Mouse (Mus musculus): ENCODE data around the gene Wasl. TPM values are rescaled to one million over a fixed set of nuclear protein-coding genes. Genes with fewer than 3 reads are reported as not detected.

Wasl gene
- polyA plus RNA-seq, 1 experiment = 39.3 TPM

GRCm38 (mm10) chr6:24661879-24662278 lies 2.9 kb downstream of the Wasl start:
- Histone ChIP-seq H3K4me1 (ENCODE audit: control insufficient read depth, insufficient read depth, low read length) (peaks cover 16% of the 10 kb centered on the region), H3K36me3 (ENCODE audit: control insufficient read depth, insufficient read depth, low read length) (no peaks in the 10 kb centered on the region; the same call in 1 of the 2 replicates), H3K27ac (ENCODE audit: insufficient read depth, low read depth, low read length) (peak overlapping the region; percentile 49; the same call in 1 of the 2 replicates), H3K27me3 (replicated peaks; ENCODE audit: control insufficient read depth, insufficient read depth, low read length) (no peaks in the 10 kb centered on the region), H3K4me3 (ENCODE audit: insufficient read depth, low read depth, low read length) (no peak overlapping the region)
- 43% methylated on average over 4 of the region's 4 CpGs for WGBS
- DNase-seq = no peak
- TF ChIP-seq CTCF (conservative IDR thresholded peaks at IDR 0.05; ENCODE audit: insufficient read depth, insufficient read length, low read depth, low read length) (no peak), POLR2A (IDR thresholded peaks at IDR 0.05; ENCODE audit: low read depth, low read length) (no peak)

GRCm38 (mm10) chr6:24657647-24658387 lies 7.0 kb downstream of the Wasl start:
- H3K27me3 ChIP-seq (replicated peaks; ENCODE audit: control insufficient read depth, insufficient read depth, low read length) = no peaks in the 10 kb centered on the region
- peaks cover 16% of the 10 kb centered on the region for H3K4me1 ChIP-seq (ENCODE audit: control insufficient read depth, insufficient read depth, low read length)
- 38% methylated on average over 10 of the region's 10 CpGs for WGBS
- TF ChIP-seq CTCF (conservative IDR thresholded peaks at IDR 0.05; ENCODE audit: insufficient read depth, insufficient read length, low read depth, low read length) (no peak), POLR2A (IDR thresholded peaks at IDR 0.05; ENCODE audit: low read depth, low read length) (no peak)
- H3K4me3 ChIP-seq (ENCODE audit: insufficient read depth, low read depth, low read length) = no peak overlapping the region
- no peak overlapping the region for H3K27ac ChIP-seq (ENCODE audit: insufficient read depth, low read depth, low read length)
- H3K36me3 ChIP-seq (ENCODE audit: control insufficient read depth, insufficient read depth, low read length) = no peaks in the 10 kb centered on the region; the same call in 1 of the 2 replicates
- DNase-seq = peak; percentile 42

- Histone ChIP-seq H3K27ac (ENCODE audit: insufficient read depth, low read depth, low read length) (no peak overlapping the region), H3K4me3 (ENCODE audit: insufficient read depth, low read depth, low read length) (no peak overlapping the region), H3K36me3 (ENCODE audit: control insufficient read depth, insufficient read depth, low read length) (no peaks in the 10 kb centered on the region; the same call in 1 of the 2 replicates), H3K27me3 (replicated peaks; ENCODE audit: control insufficient read depth, insufficient read depth, low read length) (no peaks in the 10 kb centered on the region), H3K4me1 (ENCODE audit: control insufficient read depth, insufficient read depth, low read length) (peaks cover 12% of the 10 kb centered on the region)
- DNase-seq = no peak
- TF ChIP-seq CTCF (conservative IDR thresholded peaks at IDR 0.05; ENCODE audit: insufficient read depth, insufficient read length, low read depth, low read length) (no peak), POLR2A (IDR thresholded peaks at IDR 0.05; ENCODE audit: low read depth, low read length) (no peak)
- WGBS = 94% methylated on average over 1 of the region's 1 CpGs
Observed at GRCm38 (mm10) chr6:24656094-24656493, 8.7 kb downstream of the Wasl start.

GRCm38 (mm10) chr6:24651538-24651937 lies 13.3 kb downstream of the Wasl start:
- WGBS = 42% methylated on average over 7 of the region's 7 CpGs
- Histone ChIP-seq H3K27me3 (replicated peaks; ENCODE audit: control insufficient read depth, insufficient read depth, low read length) (no peaks in the 10 kb centered on the region), H3K27ac (ENCODE audit: insufficient read depth, low read depth, low read length) (no peak overlapping the region), H3K36me3 (ENCODE audit: control insufficient read depth, insufficient read depth, low read length) (no peaks in the 10 kb centered on the region), H3K4me1 (ENCODE audit: control insufficient read depth, insufficient read depth, low read length) (peaks cover 3% of the 10 kb centered on the region; the same call in 1 of the 2 replicates), H3K4me3 (ENCODE audit: insufficient read depth, low read depth, low read length) (no peak overlapping the region)
- DNase-seq = peak; percentile 71
- no peak for TF ChIP-seq POLR2A (IDR thresholded peaks at IDR 0.05; ENCODE audit: low read depth, low read length)
- TF ChIP-seq CTCF (conservative IDR thresholded peaks at IDR 0.05; ENCODE audit: insufficient read depth, insufficient read length, low read depth, low read length) = no peak

- Histone ChIP-seq H3K4me1 (ENCODE audit: control insufficient read depth, insufficient read depth, low read length) (peaks cover 3% of the 10 kb centered on the region; the same call in 1 of the 2 replicates), H3K27me3 (replicated peaks; ENCODE audit: control insufficient read depth, insufficient read depth, low read length) (no peaks in the 10 kb centered on the region), H3K4me3 (ENCODE audit: insufficient read depth, low read depth, low read length) (no peak overlapping the region), H3K27ac (ENCODE audit: insufficient read depth, low read depth, low read length) (peak overlapping the region; percentile 60; the same call in 1 of the 2 replicates), H3K36me3 (ENCODE audit: control insufficient read depth, insufficient read depth, low read length) (no peaks in the 10 kb centered on the region)
- 63% methylated on average over 3 of the region's 3 CpGs for WGBS
- DNase-seq = no peak
- TF ChIP-seq CTCF (conservative IDR thresholded peaks at IDR 0.05; ENCODE audit: insufficient read depth, insufficient read length, low read depth, low read length) = no peak
- TF ChIP-seq POLR2A (IDR thresholded peaks at IDR 0.05; ENCODE audit: low read depth, low read length) = no peak
Observed at GRCm38 (mm10) chr6:24650719-24651118, 14.1 kb downstream of the Wasl start.

GRCm38 (mm10) chr6:24648403-24648802 lies 16.4 kb downstream of the Wasl start:
- H3K4me3 ChIP-seq (ENCODE audit: insufficient read depth, low read depth, low read length) = no peak overlapping the region
- 67% methylated on average over 4 of the region's 4 CpGs for WGBS
- TF ChIP-seq POLR2A (IDR thresholded peaks at IDR 0.05; ENCODE audit: low read depth, low read length) (no peak), CTCF (conservative IDR thresholded peaks at IDR 0.05; ENCODE audit: insufficient read depth, insufficient read length, low read depth, low read length) (no peak)

GRCm38 (mm10) chr6:24647103-24647691 lies 17.6 kb downstream of the Wasl start:
- Histone ChIP-seq H3K27ac (ENCODE audit: insufficient read depth, low read depth, low read length) (no peak overlapping the region), H3K4me3 (ENCODE audit: insufficient read depth, low read depth, low read length) (no peak overlapping the region), H3K27me3 (replicated peaks; ENCODE audit: control insufficient read depth, insufficient read depth, low read length) (no peaks in the 10 kb centered on the region), H3K36me3 (ENCODE audit: control insufficient read depth, insufficient read depth, low read length) (no peaks in the 10 kb centered on the region), H3K4me1 (ENCODE audit: control insufficient read depth, insufficient read depth, low read length) (peaks cover 11% of the 10 kb centered on the region)
- TF ChIP-seq CTCF (conservative IDR thresholded peaks at IDR 0.05; ENCODE audit: insufficient read depth, insufficient read length, low read depth, low read length) = no peak
- DNase-seq = no peak
- WGBS = 63% methylated on average over 4 of the region's 4 CpGs

More at GRCm38 (mm10) chr6:24648403-24648802, 16.4 kb downstream of the Wasl start:
- H3K4me1 ChIP-seq (ENCODE audit: control insufficient read depth, insufficient read depth, low read length) = peaks cover 7% of the 10 kb centered on the region
- no peaks in the 10 kb centered on the region for H3K27me3 ChIP-seq (replicated peaks; ENCODE audit: control insufficient read depth, insufficient read depth, low read length)
- no peaks in the 10 kb centered on the region for H3K36me3 ChIP-seq (ENCODE audit: control insufficient read depth, insufficient read depth, low read length)
- no peak for DNase-seq
- no peak overlapping the region for H3K27ac ChIP-seq (ENCODE audit: insufficient read depth, low read depth, low read length)
